In the genomic region with DNA sequence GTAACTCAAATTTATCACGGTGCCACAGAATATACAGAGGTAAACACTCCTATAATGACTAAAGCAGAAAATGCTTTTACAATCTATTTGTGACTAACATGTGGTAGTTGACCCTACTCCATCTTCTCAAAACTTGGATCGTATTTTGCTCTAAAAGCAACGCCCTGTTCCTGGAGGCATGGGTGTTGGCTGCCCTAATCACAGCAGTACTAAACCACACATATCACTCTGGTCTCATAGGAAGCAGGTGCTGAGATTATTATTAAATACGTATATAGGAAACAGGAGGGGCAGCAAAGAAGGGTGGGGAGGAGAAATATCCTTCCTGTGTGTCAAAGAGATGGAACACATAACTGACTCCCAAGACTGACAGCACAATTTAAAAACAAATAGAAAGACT, we compare ENCODE assay signal across 13 mouse cellular contexts.
"Had no signal": no experiment of that assay in that cellular context is flagged by ENCODE, and none has a peak within 500 bp of the region (broad histone marks: within the 10 kb centered on the region; RNA-seq: fewer than 3 reads in every experiment).

No protein-coding gene starts in this region.

- H3K9ac ChIP-seq: limb, embryonic 15.5 days; liver, embryonic 12.5 days; midbrain, embryonic 15.5 days; neural tube, embryonic 12.5 days had no signal

- H3K27me3 ChIP-seq: limb, embryonic 15.5 days; liver, embryonic 12.5 days; megakaryocyte, embryonic 14.5 days; midbrain, embryonic 15.5 days; neural tube, embryonic 12.5 days had no signal

- H3K9me3 ChIP-seq: limb, embryonic 15.5 days; liver, embryonic 12.5 days; megakaryocyte, embryonic 14.5 days; midbrain, embryonic 15.5 days; neural tube, embryonic 12.5 days had no signal

- ATAC-seq: liver, embryonic 12.5 days; midbrain, embryonic 15.5 days had no signal

- H3K27ac ChIP-seq: limb, embryonic 15.5 days; liver, embryonic 12.5 days; macrophage; midbrain, embryonic 15.5 days; neural tube, embryonic 12.5 days; stomach, postnatal 0 days had no signal

- H3K4me1 ChIP-seq: limb, embryonic 15.5 days; liver, embryonic 12.5 days; megakaryocyte, embryonic 14.5 days; midbrain, embryonic 15.5 days; neural tube, embryonic 12.5 days had no signal

- H3K4me3 ChIP-seq: limb, embryonic 15.5 days; liver, embryonic 12.5 days; megakaryocyte, embryonic 14.5 days; midbrain, embryonic 15.5 days; neural tube, embryonic 12.5 days had no signal

- H3K4me2 ChIP-seq: limb, embryonic 15.5 days; liver, embryonic 12.5 days; midbrain, embryonic 11.5 days; midbrain, embryonic 15.5 days; neural tube, embryonic 12.5 days had no signal

- H3K36me3 ChIP-seq: limb, embryonic 15.5 days; liver, embryonic 12.5 days; midbrain, embryonic 15.5 days; neural tube, embryonic 12.5 days had no signal

- DNase-seq: kidney, adult 18-20 months; kidney, postnatal 25 days; layer of hippocampus, adult 9-11 months; layer of hippocampus, postnatal 36 days; thymus, postnatal 4 days had no signal
